Mouse (Mus musculus) ovary, postnatal 10 days (tissue): ENCODE measurements around the gene 1700015F17Rik.
A peak's percentile ranks its signal among the peaks of the same experiment; 100 is the strongest.

Source experiments
- DNase-seq: peaks from one replicate; pipeline ENCODE4 v3.0.0; 2022; ENCODE audit warnings: low spot score

The 1700015F17Rik gene

DNA sequence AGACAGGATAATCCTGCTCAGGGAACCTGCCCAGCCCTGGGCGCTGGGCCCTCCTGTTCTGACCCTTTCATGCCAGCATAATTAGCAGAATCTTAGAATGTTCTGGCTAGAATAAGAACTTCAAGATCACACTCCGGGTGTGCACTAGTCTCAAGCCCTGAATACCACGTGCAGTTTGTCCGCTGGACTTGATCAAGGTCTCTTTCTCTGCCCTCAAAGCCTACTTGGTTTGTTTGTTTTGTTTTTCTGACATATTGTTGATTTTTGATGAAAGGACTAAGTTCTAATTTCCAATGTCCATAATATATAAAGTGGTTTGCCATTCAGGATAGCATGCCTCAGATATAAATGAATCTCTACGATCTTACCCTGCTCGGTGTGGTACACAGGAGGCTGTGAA lies at the start of gene 1700015F17Rik:
TSS of gene 1700015F17Rik (minus strand) at position 101 of the 400 bp plus-strand sequence.
- no peak for DNase-seq

DNA sequence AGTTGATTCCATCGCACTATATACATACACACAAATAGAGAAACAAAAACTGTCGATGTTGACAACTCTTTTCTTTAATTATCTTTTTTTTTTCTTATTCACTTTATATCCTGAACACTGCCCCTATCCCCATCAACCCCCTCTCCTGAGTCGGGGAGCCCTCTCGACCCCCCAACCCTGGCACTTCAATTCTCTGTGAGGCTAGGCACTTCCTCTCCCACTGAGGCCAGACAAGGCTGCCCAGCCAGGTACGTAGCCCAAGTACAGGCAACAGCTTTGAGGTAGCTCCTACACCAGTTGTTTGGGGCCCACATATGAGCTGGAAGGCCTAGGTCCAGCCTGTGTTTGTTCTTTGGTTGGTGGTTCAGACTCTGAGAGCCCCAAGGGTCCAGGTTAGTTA lies 36.5 kb upstream of the 1700015F17Rik start:
- no peak for DNase-seq

DNA sequence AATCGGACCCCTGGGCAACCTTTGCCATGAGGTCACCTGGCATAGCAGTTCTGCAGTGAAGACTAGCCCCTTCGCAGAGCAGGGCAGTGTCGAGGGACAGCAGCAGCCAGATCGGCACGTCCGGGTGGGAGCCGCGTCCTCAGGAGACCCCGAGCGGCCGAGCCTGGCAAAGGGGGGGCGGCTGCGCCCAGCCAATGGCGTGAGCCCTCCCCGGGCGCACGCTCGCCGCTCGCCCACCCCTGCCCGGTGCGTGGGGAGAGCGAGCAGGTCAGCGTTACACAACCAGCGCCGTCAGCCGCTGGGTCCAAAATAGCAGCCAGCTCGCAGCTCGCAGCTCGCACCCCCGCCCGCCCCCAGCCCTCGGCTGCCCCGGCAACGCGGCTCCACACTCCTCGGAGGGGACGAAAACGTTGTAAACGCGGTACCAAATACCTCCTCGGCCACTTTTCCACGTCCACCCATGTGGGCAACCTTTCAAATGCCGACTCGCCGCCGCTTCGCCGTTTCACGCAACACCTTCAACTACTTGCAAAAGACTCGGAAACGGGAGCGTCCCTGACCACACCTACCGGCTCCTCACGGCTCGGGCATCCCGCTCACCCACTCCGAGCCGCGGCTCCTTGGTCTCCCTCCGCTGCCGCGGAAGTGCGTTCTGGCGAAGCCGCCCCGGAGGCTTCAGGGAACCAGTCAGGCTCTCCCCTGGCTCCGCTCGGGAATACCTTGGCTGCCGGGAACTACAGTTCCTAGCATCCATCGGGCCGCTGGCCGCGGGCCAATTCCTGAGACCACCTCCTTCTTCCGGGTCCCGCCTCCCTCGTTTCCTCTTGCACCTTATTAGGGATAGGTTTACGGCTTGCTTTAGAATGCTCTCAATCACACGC lies 35.5 kb upstream of the 1700015F17Rik start, which contains the start of gene Cldn12:
TSS of gene Cldn12 (minus strand) at position 763 of the 881 bp plus-strand sequence.
- DNase-seq: peak; percentile 85

DNA sequence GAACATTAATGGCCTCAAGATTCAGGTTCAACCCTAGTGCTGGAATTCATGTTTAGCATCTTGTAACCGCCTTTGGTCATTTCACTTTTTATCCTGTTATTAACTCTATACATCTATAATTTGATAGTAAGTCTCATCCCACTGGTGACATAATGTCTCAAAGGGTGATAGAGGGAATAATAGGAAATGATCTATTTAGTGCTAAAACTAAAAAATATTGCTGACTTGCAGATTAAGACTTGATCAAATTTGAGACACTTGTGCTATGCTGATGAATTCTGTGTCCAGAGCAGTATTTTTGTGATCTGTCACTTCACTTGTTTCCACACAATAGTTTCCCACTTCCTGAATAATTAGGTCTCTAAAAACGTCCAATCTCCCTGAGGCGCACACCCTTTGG lies 32.5 kb upstream of the 1700015F17Rik start:
- no peak for DNase-seq

DNA sequence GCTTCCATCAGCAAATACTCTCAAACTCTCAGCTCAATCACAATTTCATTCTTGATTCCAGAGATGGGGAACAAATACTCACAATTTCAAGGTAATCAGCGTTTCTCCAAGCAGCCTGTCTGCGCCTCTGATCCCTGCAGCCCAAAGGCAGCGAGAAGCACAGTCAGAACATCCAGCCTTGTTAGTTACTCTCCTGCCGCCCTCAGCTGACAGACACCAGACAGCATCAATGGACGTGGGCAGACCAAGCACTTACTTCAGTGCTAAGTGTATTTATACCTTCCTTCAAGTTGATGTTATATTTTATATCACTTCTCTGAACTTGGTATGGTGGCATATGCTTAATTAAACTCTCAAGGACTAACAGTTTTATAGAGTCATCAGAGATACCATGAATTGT lies 32.0 kb upstream of the 1700015F17Rik start:
- no peak for DNase-seq

DNA sequence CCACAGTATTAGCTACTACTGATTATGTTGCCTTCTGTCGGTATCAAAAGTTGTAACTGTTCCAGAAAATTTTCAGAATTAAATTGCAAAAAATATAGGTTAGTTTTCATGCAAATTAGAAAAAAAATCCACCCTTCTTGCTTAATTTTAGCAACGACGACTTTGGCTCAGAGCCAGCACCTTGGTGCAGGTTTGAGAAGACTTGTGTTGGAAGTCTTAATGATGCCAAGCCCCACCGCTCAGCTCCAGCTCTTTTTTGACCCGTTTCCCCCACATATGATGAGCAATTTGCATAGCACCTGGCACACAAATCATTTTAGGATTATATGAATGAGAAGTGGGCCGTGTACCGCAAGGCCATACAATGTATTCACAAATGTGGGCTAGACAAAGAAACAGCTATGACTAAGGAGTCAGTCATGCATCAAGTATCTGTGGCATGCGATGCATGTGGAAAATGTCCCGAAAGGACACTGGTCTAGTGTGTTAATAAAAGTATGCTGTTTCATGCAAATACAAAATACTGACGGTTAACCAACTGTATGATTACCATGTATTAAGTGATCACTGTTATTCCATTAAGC lies 31.5 kb upstream of the 1700015F17Rik start:
- no peak for DNase-seq

DNA sequence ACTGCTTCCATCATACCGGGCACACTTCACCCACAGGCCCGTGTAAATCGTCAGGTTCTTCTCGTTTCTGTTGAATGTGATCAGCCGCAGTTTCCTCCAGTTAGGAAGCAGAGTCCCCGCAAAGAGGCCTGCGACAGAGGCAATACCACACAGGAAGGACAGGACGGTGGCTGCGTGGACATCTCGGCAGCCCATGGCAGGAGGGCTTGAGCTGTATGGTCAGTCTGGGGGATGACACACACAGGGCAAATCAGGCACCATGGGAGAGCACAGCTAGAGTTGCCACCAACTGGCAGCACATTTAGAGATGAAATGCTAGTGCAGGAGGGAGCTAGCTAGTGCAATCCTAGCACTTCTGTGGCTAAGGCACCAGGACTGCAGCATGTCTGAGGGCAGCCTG lies 29.3 kb upstream of the 1700015F17Rik start:
- DNase-seq: no peak

DNA sequence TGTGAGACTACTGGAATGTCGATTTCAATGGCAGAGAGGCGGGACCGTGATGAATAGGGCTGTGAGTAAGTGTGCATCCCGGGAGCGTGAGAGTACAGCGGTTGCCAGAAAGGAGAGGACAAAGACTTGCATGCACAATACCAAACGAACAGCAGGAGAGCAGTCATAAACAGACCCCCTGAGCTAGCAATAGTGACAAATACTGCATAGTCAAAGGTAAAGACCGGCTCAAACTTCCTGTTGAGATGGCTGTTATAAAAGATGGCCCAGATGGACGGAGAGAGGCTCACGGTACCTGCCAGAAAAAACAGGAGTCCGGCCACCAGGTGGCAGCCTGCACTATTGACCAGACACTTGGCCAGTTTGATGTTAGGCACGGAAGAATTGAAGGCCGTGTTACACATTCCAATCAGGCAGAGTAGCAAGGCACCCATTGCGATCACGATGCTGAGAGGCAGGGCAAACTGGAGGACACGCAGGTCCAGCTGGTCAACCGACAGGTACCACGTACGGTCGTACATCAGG lies 28.8 kb upstream of the 1700015F17Rik start:
- DNase-seq: peak; percentile 15

DNA sequence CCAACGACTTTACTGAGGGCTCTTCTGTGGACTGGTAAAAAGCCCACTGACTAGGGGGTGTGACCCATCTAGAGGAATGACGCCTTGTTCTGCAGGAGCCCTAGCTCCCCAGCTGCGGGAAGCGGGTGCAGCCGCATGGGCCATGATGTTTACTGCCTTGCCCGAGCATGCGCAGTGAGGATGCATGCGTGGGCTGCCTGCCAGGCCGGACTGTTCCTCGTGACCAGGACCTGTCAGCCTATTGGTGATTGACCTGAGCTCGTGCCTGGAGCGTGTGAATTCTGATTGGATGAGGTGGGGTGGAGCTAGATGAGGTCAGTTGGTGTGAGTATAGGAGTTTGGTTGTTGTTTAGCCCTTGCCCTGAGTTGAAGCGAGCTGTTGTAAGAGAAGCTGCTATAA lies 25.5 kb upstream of the 1700015F17Rik start:
- no peak for DNase-seq

DNA sequence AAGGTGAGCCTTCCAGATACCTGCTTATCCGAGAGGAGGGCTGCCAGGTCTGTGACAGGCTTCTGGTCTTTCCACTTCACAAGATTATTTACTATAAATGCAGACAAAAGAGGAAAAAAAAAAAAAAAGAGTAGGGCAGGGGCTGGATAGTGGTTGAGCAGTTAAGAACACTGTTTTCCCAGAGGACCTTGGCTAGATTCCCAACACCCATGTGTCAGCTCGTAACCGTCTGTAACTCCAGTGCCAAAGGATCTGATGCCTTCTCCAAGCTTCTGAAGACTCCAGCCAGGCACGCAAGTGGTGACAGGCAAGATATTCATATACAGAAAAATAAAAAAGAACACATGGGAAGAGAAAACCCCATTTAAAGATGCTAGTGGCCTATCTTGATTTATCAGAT lies 24.4 kb upstream of the 1700015F17Rik start:
- no peak for DNase-seq

DNA sequence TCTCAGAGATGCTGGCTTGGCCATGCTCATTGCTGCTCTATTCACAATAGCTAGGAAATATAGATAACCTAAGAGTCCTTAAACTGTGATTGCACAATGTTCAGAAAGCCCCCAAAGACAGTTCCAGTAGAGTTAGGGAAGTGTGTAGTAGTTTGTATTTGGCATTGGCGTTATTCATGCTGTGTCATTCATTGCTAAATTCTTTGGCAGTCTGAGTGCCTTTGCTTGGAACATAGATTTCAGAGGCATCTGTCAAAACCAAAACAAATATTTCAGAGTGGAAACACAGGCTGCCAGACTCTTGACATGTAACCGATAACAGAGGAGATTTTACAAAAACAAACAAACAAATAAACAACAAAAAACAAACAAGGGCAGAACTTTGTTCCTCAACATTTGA lies 22.6 kb upstream of the 1700015F17Rik start:
- DNase-seq: no peak

DNA sequence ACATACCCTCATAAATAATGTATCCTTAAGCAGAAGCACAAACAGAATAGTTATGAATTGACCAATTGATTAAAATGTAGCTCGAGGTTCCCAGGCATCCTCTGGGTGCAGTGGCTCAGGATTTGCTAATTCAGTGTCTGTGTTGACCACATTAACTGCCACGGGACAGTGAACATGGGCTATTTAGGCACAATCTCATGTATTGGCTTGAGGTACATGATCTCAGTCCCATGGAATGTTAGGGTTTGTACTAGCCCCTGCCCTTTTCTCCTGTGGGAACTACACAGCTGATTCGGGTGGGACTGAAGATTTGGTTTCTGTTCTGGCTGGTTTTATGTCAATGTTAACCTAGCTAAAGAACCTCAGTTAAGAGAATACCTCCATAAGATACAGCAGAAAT lies 17.4 kb upstream of the 1700015F17Rik start:
- no peak for DNase-seq

DNA sequence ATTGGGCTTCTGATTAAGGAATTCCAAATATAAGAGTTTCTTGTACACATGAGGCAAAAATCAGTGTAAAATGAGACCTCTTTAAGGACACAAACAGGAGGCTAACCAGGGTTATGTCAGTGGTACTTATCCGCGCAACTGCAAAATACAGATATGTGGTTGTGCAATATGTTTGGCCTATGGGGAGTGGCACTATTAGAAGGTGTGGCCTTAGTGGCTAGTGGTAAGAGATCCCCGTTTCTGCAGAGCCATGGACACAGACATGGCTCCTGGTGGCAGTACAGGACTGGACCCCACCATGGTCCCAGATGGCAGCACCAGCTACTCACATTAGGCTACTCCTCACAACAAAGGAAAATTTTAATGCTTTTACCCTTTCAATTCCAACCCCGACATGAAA lies 16.1 kb upstream of the 1700015F17Rik start:
- DNase-seq: no peak

DNA sequence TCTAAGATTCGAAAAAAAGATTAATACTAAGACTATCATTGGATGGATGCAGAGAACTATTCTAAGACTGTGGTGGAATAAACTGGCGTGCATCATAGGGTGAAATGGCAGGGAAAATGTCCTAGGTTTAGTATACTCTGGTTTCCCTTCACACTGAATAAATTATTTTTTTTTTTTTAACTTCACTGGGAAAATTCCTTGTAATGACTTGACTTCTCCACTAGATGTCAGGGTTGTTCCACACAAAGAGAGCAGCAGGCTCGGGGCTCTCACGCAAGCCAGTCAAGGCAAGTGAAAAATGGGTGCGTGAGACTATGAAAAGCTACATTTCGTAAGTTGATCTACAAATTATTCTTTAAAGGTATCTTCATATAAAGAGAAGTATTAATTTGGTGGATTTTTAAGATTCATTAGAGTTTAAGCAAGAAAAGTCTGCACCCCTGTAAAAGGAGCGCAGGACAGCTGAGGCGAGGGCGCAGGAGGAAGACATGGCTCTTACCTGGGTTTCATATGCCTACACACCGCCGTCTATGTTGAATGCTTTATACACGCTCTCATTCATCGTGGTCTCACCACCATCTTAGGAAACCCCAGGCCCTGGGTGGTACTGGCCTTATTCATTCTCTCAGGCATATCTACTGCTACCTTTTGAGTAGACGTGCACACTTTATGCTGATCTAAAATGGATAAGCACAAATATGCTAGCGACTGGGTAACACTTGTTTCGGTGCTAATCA lies 15.5 kb upstream of the 1700015F17Rik start:
- no peak for DNase-seq

DNA sequence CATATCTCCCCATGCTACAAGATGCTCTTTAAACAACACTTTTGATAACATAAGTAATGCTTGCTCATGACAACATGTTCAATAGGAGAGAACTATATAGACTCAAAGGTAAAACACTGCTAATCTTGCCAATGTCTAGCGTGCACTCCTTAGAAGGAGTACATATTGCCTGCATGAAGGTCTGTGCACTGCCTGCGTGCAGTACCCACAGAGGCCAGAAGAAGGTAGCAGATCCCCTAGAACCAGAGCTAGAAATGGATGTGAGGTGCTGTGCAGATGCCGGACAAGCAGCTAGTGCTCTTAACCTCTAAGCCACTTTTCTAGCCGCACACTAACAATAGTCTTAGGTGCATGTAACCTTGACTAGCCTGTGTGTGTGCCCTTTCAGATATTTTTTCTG lies 13.2 kb upstream of the 1700015F17Rik start:
- no peak for DNase-seq

DNA sequence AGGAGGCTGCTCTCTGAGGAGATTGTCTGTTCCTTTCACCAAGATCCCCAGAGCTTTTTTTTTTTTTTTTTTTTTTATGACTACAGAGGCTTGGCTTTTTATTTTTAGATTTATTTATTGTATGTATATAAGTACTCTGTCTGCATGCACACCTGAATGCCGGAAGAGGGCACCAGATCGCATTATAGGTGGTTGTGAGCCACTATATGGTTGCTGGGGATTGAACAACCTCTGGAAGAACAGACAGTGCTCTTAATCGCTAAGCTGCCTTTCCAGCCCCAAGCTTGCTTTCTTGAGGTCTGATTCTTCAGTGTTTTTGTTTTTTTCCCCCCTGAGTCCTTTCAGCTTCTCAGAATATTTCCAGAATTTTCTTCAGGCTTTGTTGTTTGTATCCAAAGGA lies 7.1 kb upstream of the 1700015F17Rik start:
- DNase-seq: no peak

DNA sequence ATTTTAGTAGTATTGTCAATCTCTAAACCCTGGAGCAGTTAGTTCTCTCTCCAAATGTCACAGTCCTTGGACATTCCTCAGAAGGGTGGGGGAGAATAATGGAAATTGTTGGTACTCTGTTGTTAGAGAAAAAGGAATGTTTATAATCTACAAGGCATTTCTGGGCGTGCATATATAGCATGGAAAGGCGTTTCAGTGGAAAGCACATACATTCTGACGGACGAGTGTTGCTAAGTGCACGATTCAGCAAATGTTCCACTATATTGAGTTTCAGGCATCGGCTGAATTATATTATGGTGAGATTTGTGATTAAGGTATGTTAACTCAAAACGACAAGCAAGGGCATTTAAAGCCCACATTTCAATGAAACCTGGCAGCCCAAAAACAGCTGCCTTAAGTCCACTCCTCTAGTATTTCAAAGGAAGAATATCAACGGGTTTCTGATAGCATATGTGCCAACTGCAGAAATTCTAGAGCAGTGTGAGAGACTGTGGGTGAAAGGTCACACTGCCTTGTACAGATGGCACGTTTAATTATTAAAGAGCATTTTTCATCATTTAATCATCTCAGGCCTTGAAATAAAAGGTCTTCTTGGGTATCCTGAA lies 4.4 kb upstream of the 1700015F17Rik start:
- DNase-seq: no peak

DNA sequence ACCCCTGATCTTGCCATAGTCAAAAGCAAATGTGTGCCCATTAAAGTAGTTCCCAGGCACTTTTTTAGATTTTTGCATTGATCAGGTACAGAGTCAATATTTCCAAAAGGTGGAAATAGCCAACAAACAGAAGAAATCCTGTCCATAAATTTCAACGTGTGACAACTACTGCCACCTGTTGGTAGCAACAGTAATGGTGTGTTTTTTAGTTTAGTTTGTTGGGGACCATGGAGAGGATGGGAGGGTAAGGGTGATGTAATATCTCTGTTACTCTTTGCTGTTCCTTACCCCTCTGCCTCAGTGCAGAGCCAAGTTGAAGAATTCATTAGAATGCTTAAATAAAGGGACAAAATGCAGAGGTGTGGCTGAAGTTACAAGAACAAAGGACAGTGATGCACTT lies 2.7 kb upstream of the 1700015F17Rik start:
- no peak for DNase-seq

DNA sequence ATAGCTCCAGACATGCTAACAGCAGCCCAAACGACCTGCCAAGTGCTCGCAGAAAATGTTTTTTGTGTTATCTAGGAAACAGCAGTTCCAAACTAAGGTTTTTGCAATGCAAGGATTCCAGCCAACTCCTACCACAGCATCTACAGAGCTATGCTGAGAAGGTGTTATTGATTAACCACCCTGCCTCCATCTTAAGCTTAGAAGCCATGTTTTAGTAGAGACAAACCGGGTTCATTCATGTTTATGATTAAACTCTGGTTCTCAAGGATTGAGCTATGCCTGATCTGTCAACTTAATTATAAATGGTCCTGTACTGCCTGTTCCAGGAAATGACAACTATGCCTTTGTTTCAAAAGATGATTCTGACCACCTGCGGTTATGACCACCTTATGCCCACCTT lies 2.8 kb downstream of the 1700015F17Rik start:
- no peak for DNase-seq

DNA sequence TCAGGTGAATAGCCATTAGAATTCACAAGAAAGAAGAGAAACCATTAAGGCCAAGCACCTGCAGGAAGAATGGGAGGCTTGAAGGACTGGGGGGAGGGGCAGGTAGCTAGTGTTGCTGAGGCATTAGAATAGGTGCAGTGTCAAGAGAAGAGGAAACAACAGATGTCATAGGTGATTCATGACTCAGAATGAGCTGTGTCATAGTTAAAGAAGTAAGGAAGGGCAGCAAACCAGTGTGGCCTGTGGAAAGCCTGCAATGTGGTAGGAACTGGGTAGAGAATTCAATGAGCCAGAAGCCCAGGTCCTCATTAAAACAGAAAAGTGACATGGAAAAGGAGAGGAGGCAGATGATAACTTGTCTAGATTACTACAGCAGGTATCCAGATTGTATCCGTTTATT lies 13.7 kb downstream of the 1700015F17Rik start:
- DNase-seq: no peak

DNA sequence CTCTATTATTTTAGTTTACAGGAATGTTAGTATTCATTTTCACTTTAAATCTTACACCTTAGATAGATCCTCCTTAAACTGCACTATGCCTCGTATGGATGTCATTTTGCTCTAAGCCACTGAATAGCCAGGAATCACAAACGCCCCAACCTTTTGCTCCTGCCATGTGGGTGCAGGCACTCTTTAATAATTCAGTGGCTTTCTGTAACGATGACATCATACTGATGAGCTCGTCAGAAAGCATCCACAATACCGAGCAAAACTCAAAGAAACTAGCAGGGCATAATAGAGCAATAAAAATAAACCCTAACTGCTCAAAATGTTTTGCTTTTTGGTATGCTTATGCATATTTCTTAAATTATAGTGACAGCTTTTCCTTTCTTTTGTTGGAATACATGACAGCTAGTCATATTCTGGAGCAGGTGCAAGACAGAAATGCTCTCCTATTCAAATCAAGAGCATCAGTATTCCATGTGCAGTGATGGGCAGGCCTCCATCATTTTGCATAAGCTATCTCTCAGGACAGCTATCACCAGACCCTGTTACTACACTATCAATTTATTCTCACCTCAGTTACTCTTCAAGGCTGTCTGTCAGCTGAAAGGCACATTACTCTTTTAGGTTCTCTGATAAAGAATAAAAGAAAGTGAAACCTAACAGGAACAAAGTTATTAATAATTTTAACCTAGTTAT lies 47.1 kb downstream of the 1700015F17Rik start:
- DNase-seq: no peak

DNA sequence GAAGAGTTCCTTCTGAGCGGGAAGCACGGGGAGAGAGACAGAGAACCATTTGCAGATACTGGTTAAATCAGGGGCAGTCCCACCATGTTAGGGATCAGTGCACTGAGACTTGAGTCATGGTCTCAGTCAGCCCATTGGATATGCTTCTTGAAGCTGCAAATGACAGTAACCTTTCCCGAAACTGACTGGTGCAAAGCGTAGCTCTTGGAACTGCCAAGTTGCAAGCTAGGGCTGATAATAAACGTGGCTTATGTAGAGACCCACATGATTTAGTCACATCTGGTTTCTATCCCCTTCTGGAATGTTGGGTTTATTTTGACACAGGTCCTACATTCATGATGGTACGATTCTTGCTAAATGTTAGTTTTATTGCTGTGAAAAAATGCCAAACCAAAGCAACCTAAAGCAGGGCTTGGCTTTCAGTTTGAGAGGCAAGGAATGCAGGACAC lies 55.2 kb downstream of the 1700015F17Rik start:
- DNase-seq: no peak
